Mouse (Mus musculus) cerebellum, adult 11-12 months (tissue): ENCODE results near the gene Cdh4.

Experiments
- DNase-seq: peaks from one replicate; pipeline ENCODE4 v3.0.0; 2022

Cdh4 gene

DNA sequence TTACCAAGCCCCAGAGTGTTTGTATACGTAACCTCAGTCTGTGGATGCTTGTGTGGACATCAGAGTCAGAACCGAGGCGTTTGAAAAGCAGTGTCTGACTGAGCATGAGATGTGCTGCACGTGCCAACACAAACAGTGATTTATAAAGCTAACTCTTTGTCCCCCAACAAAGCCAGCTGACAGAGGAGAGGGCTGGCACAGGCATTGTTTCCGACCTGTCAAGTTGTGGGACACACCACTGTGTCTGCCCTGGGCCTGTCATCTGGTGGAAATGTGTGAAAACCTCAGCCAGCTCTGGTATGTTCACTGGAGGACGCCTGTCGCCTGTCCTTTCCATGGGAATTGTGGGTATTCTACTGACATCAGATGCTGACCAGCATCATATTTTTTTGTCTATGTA is 248.3 kb downstream of the Cdh4 start:
- no peak for DNase-seq

DNA sequence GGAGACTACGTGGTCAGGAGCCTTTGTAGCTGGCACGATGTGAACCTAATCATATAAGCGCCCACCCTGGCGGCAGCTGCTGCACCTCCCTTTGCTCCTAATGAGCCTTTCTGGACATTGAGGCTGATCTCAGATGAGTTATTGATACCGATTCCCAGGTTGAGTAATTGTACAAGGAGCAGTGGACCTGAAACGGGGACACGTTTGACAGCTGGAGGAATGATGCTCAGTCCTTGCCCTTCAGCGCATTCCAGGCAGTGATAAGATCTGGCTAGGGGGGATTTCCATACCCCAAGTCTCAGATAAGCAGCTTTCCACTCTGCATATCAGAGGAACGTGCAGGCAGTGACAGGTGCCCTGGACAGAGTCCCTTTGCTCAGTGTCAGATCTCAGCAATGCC is 252.7 kb downstream of the Cdh4 start:
- DNase-seq, result no peak

DNA sequence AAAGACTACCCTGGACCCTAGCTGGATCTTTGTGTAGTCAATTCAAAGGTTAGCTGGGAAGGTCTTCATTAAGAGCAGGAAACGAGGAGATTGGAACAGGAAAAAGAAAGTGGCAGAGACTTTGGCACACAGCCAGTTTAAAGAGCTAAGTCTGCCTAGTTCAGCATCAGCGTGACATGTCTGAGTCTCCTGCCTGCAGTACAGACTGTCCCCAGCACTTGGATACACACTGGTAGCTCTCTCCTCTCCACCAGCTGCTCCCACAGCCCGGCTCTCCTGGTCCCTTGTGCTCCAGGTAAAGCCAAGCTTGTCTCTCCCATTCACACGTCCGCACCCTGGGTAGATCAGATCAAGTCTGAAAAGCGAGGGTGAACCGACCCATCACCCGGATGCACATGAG is 255.4 kb downstream of the Cdh4 start:
- no peak for DNase-seq

GRCm38 (mm10) chr2:179698196-179698985 is 256.2 kb downstream of the Cdh4 start:
- DNase-seq, result peak; percentile 34

DNA sequence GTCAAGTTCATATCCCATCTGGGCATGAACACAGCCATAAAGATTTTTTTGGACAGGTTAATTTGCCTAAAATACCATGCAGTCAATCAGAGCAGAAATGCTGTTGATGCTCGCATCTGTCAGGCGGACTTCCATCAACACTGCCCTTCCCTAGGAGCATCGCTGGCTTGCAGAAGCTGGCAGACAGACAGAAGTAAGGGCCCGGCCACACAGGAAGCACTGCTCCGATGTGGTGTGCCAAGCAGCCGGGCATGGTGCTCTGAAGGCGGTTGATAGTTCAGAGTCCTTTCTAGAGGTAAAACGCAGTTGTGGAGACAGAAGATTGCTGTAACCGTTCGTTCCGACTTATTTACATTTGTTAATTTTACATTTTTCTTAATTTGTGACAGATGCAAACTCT is 262.8 kb downstream of the Cdh4 start:
- DNase-seq, result no peak

DNA sequence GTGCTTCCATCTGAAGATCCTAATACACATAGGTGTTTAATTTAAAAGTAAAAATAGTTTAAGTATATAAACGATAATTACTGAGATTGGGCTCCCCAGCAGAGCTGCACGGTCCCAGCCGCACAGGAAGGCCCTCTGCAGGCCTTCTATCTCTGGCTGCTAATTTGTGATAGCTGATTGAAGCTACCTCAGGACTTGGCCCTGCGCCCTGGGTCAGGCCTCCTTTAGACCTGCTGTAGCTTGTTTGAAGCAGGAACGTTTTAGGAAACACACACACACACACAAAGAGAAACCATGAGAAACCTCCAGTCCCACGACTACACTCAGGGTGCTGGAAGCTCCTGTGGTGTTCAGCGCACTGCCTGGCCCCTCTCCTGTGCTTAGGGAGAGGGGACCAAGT is 263.2 kb downstream of the Cdh4 start:
- peak; percentile 38 for DNase-seq

DNA sequence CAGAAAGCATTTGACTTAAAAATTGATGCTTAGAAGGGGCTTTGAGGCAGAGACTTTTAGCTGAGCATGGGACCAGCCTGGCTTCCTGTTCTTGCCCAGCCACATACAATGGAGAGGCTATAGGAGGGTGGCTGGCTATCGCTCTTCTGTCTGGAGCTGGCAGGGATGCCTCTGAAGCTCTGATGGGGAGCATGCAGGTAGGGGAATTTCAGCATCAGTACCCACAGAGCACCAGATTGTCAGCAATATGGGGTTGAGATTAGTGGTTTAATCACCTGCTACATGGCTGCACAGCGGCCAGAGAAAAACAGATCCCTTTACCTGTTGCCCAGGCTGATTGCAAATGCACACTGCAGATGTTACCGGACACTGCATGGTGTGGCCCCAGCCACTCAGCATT is 264.4 kb downstream of the Cdh4 start:
- peak; percentile 34 for DNase-seq

- DNase-seq, result no peak
These were observed 266.9 kb downstream of the Cdh4 start for GRCm38 (mm10) chr2:179709111-179709510.

DNA sequence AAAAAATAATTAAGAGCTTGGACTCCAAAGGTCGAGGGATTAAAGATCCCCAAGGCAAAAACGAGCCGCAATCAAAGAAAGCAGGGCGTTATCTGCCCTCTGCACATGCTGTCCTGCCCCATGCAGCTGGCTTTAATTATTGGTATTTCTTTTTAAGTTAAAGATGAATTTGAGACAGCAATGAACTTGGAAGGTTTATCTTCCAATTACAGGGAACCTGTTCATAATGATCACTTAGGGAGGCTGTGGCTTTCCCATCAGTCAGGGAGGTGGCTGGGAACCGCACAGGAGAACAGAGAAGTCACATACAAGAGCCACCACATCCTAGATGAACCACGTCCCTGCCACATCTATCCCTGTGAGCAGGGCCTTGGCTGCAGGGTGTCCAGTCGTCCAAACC is 270.5 kb downstream of the Cdh4 start:
- no peak for DNase-seq

DNA sequence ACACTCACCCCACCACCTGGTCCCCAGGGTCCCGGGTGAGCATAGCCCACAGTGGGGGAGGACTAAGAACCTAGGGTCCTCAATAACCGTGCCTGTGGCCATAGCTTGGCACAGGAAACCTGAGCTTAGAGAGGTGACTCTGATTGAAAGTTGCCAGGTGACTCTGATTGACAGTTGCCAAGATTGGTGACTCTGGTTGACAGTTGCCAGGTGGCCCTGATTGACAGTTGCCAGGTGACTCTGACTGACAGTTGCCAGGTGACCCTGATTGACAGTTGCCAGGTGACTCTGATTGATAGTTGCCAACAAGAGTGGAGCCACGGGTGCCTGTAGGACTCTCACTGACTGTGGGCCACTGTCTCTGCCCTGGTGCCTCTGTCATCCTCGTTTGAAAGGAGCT is 271.1 kb downstream of the Cdh4 start:
- DNase-seq, result no peak

DNA sequence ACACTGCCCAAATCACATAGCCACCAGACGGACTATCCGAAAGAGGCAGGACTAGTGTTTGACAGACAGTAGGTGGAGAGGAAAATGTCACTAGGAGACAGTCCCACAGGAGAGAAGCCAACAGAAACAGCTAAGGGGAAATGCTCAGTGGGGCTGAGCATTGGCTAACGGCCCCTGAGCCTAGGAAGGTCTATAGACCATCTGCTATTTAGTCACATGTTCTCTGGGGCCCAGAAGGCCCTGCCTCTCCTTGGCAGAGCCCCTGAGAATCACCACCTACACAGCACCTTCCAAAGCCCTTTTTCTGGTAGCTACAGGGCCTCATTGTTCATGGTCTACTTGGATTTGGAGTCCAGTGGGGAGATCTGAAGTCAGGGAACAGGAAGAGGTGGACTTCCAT is 271.9 kb downstream of the Cdh4 start:
- DNase-seq, result peak; percentile 25

- no peak for DNase-seq
These were observed 273.1 kb downstream of the Cdh4 start for GRCm38 (mm10) chr2:179715375-179715774.

DNA sequence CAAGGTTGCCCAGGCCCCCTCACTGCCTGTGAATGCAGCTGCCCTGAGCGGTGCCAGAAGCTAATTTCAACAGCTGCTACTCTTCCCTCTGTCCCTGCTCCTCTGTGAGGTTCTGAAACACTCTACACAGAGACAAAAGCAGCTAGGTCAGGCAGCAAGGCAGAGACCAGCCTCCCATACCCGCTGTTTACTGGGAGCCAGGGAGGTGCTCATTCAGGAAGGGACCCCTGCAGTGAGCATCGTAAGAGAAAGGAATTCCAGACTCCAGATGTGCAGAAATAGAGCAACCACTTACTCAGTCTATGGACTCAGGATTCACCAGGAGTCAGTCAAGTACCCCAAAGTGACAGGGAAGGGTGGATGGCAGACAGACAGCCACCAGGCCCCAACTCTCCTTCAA is 278.1 kb downstream of the Cdh4 start:
- no peak for DNase-seq

DNA sequence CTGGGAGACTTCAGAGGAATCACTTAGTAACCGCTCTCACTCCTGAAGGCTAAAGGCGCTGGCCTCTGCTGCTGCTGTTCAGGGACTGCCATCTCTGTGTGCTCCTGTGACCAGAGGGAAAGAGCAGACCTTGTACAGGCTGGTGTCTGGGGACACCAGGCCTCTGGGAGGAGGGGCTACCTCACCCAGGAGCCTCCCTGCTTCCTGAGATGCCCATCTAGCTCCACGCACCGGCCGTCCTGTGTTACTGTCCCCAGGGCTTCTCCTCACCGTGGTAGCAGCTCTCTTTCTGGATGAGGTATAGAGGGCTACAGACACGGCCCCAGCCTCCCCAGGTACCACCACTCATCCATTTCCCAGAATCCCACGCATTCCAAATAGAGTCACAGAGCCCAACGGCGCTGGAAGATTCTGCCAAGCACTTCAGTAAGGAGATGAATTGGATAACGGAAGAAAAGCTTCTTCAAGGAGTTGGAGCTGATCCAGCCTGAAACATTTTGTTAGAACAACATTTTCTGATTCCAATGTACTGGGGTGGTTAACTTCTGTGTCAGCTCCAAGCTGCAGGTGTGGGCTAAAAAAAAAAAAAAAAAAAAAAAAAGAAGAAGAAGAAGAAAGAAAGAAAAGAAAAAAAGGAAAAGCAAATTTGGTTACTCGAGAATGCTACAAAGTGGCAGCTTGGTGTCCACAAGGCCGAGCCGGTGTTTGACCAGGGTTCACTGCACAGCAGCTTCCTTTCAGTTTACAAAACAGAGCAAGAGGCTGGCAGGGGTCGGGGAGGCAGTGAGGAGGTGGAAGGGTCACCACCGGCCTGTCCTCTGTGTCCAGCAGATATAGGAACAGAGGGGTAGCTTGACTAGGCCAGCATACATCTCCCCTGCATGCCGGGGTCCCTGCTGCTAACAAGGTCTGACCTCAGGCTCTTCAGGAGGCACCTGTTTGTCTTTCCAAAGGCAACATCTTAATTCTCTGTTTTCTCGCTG is 279.6 kb downstream of the Cdh4 start:
- DNase-seq, result no peak

DNA sequence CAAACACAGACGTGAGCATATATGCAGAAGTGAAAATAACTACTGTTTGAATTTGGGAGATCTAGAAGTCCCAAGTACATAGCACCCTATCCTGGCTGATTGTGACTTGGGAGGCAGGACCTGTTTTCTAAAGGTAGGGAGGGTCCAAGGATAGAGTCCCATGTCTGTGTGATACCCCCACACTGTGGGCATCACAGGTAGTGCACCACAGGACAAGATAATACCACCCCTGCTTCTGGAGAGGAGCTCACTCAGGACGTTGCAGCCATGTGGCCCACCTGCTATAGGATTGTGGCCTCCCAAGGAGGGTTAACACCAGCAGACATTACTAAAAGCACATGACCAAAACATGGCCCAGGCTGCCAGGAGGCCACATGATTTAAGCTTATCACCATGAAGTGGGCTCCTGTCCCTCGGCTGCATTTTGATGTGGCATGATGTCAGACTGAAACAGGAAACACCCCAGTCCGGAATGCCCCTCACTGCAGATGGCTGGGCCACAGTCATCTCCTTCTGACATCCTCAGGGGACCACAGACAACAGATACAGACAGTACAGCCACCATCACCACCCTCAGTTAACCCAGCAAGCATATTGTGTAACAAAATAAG is 280.6 kb downstream of the Cdh4 start:
- no peak for DNase-seq

DNA sequence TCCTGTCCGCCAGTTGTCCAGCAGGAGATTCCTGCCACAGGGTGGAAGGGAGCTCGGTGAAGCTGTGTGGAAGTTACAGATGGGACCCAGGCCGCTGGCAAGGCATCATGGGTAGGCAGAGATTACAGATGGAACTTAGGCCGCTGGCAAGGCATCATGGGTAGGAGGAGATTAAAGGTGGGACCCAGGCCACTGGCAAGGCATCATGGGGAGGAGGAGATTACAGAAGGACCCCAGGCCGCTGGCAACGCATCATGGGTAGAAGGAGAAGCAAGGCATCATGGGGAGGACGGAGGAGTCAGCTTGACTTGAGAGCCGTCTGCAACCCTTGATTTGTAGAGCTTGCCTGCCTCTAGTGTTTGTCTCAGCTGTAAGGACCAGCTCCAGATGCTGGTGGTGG is 281.2 kb downstream of the Cdh4 start:
- no peak for DNase-seq

GRCm38 (mm10) chr2:179729002-179729401 is 286.8 kb downstream of the Cdh4 start:
- no peak for DNase-seq

GRCm38 (mm10) chr2:179729802-179730201 is 287.6 kb downstream of the Cdh4 start:
- DNase-seq, result no peak

- DNase-seq, result no peak
These were observed 291.1 kb downstream of the Cdh4 start for GRCm38 (mm10) chr2:179733141-179733831.

- DNase-seq, result no peak
These were observed 300.2 kb downstream of the Cdh4 start for GRCm38 (mm10) chr2:179742419-179742818.

- no peak for DNase-seq
These were observed 300.6 kb downstream of the Cdh4 start for GRCm38 (mm10) chr2:179742828-179743227.

DNA sequence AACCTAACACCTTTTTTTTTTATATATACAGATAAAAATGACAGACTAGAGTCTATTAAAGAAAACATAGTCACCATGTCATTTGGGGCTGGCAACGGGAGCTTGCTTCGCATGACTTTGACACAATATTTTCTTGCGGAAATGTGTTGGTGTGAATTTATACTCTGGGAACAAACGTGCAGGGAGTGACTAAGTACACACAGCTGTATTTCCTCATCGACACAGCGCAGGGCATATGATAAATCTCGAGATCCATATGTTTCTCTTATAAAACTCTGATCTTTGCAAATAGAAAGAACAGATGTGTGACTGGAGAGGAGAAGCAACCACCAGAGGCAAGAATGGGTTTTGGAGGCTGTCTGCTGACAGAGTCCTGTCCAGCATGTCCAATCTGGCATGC is 304.3 kb downstream of the Cdh4 start:
- no peak for DNase-seq

DNA sequence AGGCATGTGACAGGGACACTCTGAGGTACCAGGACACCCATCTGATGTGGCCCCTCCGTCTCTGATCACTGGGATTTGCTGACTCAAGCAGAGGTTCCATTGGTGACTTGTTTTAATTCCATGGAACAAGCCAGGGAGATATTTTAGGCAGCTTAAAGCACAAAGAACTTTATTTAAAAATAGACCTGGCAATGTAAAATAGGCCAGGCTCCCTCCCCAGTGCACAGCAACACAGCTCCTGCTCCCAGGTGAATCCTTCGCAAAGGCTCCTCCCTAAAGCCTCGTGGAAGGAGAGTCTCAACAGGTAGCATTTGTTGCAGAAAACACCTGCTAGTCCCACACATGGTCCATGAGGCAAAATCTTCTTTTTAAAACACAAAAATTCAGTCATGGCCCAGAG is 307.2 kb downstream of the Cdh4 start:
- no peak for DNase-seq
